8 mouse cellular contexts compared by ENCODE assay signal in the genomic region with DNA sequence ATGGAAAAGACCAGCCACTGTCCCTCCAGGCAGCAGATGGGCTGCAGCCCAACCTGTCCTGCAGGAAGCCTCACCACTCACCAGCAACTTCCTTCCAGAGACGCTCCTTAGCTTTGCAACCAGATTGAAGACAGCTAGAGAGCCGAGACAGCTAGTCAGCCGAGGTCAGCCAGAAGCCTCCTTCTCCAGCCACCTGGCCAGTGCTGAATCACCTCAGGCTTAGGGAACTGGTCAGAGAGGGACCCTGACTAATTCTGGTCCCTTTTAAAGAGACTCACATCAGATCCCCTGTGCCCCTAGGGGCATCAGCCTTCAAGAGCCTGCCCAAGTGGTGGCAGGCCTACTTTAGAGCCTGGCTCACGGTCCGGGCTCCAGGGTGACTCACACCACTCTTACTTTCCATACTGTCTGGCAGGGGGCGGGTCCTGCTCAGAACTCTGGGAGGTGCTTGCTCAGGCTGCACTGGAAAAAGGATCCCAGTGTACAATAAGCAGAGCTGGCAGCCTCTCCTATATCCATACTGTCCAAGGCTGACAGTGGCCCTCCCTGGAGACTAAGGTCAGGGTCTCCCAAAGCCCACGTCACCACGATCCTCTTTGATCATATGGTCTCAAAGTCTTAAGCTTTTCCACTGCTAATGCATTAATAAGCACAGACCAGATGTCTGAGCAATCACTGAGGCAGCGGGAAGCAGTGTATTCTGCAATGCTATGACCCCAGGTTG. TPM values are rescaled to one million over a fixed set of nuclear protein-coding genes. Genes with fewer than 3 reads are reported as not detected.
DNase-seq lines count a peak whose midpoint lies in the region; ATAC-seq and TF ChIP-seq lines count a peak whose summit lies in the region.

No protein-coding gene starts in this region.

- H3K79me2 ChIP-seq in CH12.LX (replicated peaks; ENCODE audit: control insufficient read depth, extremely low read depth, insufficient read depth, poor library complexity, severe bottlenecking) = peaks cover 98% of the 10 kb centered on the region

- peak overlapping the region; percentile 66; the same call in 1 of the 2 replicates for H3K27ac ChIP-seq in hindbrain, embryonic 10.5 days
- no peak overlapping the region for H3K27ac ChIP-seq in hindbrain, postnatal 0 days
- peak overlapping the region; percentile 68 for H3K27ac ChIP-seq in CH12.LX (ENCODE audit: insufficient read depth, low read depth)
- H3K27ac ChIP-seq in bone marrow macrophage, adult 2 months (ENCODE audit: insufficient read depth, low read depth, low read length) = peak overlapping the region; percentile 22
- peak overlapping the region; percentile 57 for H3K27ac ChIP-seq in limb, embryonic 12.5 days
- no peak overlapping the region for H3K27ac ChIP-seq in forebrain, embryonic 15.5 days (replicated peaks)

- in situ Hi-C loops in CH12.LX (cut with MboI; ENCODE audit: low pct_ligation_motif_present, low pct_unique_long_range_greater_than_20kb, low sequenced_read_pairs) = no loop called here

- 0 out of 2 replicates have a peak, but pooled peaks cover 5% of the 10 kb centered on the region for H3K27me3 ChIP-seq in hindbrain, embryonic 10.5 days (ENCODE audit: insufficient read depth, poor library complexity, severe bottlenecking)
- no peaks in the 10 kb centered on the region for H3K27me3 ChIP-seq in hindbrain, postnatal 0 days (ENCODE audit: insufficient read depth, low read length)
- no peaks in the 10 kb centered on the region for H3K27me3 ChIP-seq in CH12.LX (replicated peaks)
- no peaks in the 10 kb centered on the region for H3K27me3 ChIP-seq in limb, embryonic 12.5 days
- H3K27me3 ChIP-seq in forebrain, embryonic 15.5 days = no peaks in the 10 kb centered on the region

- peaks cover 83% of the 10 kb centered on the region for H3K4me1 ChIP-seq in hindbrain, embryonic 10.5 days (replicated peaks)
- peaks cover 10% of the 10 kb centered on the region; the same call in 1 of the 2 replicates for H3K4me1 ChIP-seq in hindbrain, postnatal 0 days (ENCODE audit: insufficient read depth, low read length)
- peaks cover 44 to 83% of the 10 kb centered on the region in 2 experiments for H3K4me1 ChIP-seq in CH12.LX (ENCODE audit: control insufficient read depth in 1 of 2, insufficient read depth in 2 of 2)
- H3K4me1 ChIP-seq in bone marrow macrophage, adult 2 months (ENCODE audit: control insufficient read depth, insufficient read depth, low read length) = peaks cover 72% of the 10 kb centered on the region
- peaks cover 88% of the 10 kb centered on the region for H3K4me1 ChIP-seq in limb, embryonic 12.5 days (replicated peaks)
- peaks cover 38% of the 10 kb centered on the region for H3K4me1 ChIP-seq in forebrain, embryonic 15.5 days

- no peak overlapping the region for H3K4me3 ChIP-seq in hindbrain, embryonic 10.5 days
- H3K4me3 ChIP-seq in hindbrain, postnatal 0 days (ENCODE audit: low read length) = no peak overlapping the region
- H3K4me3 ChIP-seq in CH12.LX (replicated peaks in 1 of 3; ENCODE audit: low read depth in 2 of 3, low read length in 2 of 3, poor library complexity in 1 of 3) = peak overlapping the region in 2 of 3 experiments; percentile 6 to 10
- 0 out of 2 replicates have a peak overlapping the region, but pooled peaks have one; percentile 12 for H3K4me3 ChIP-seq in bone marrow macrophage, adult 2 months (ENCODE audit: insufficient read depth, low read length)
- no peak overlapping the region for H3K4me3 ChIP-seq in limb, embryonic 12.5 days (replicated peaks)
- H3K4me3 ChIP-seq in forebrain, embryonic 15.5 days = no peak overlapping the region

- TF ChIP-seq EP300 in CH12.LX (IDR thresholded peaks at IDR 0.05; ENCODE audit: low read length) = peak; percentile 37; the same call in 1 of the 2 replicates

- no peak for ATAC-seq in hindbrain, postnatal 0 days
- ATAC-seq in limb, embryonic 12.5 days (ENCODE audit: insufficient number of reproducible peaks, insufficient read depth, low FRiP score, low TSS enrichment, low read depth) = no peak
- no peak for ATAC-seq in forebrain, embryonic 15.5 days (replicated peaks)

- no peaks in the 10 kb centered on the region for H3K9me3 ChIP-seq in hindbrain, embryonic 10.5 days
- no peaks in the 10 kb centered on the region for H3K9me3 ChIP-seq in hindbrain, postnatal 0 days (ENCODE audit: low read length)
- no peaks in the 10 kb centered on the region for H3K9me3 ChIP-seq in CH12.LX (replicated peaks; ENCODE audit: low read length)
- no peaks in the 10 kb centered on the region for H3K9me3 ChIP-seq in limb, embryonic 12.5 days
- no peaks in the 10 kb centered on the region for H3K9me3 ChIP-seq in forebrain, embryonic 15.5 days

- peak; percentile 30; the same call in 1 of the 2 replicates for TF ChIP-seq POLR2A in CH12.LX (IDR thresholded peaks at IDR 0.05; ENCODE audit: low read depth, low read length)
- no peak for TF ChIP-seq POLR2A in bone marrow macrophage, adult 2 months (IDR thresholded peaks at IDR 0.05; ENCODE audit: borderline replicate concordance, low read depth, low read length)

- no peak; the same call in 1 of the 2 replicates for TF ChIP-seq RAD21 in CH12.LX (IDR thresholded peaks at IDR 0.05; ENCODE audit: low read depth, low read length)

- H3K36me3 ChIP-seq in hindbrain, embryonic 10.5 days = peaks cover 25% of the 10 kb centered on the region
- H3K36me3 ChIP-seq in hindbrain, postnatal 0 days (ENCODE audit: insufficient read depth, low read length) = no peaks in the 10 kb centered on the region
- H3K36me3 ChIP-seq in CH12.LX (replicated peaks in 1 of 2; ENCODE audit: control insufficient read depth in 1 of 2, insufficient read depth in 1 of 2, low read length in 1 of 2) = peaks cover 10 to 35% of the 10 kb centered on the region in 2 experiments
- H3K36me3 ChIP-seq in limb, embryonic 12.5 days = peaks cover 18% of the 10 kb centered on the region; the same call in 1 of the 2 replicates
- H3K36me3 ChIP-seq in forebrain, embryonic 15.5 days = no peaks in the 10 kb centered on the region

- dilution Hi-C loops in CH12.LX (cut with MboI; ENCODE audit: extremely low pct_ligation_motif_present, extremely low pct_unique_long_range_greater_than_20kb, low sequenced_read_pairs) = no loop called here

- no peak for TF ChIP-seq CTCF in hindbrain, postnatal 0 days (IDR thresholded peaks at IDR 0.05; ENCODE audit: low read depth)
- no peak for TF ChIP-seq CTCF in CH12.LX (conservative IDR thresholded peaks at IDR 0.05 in 1 of 2, IDR thresholded peaks at IDR 0.05 in 1 of 2; ENCODE audit: low read depth in 2 of 2, low read length in 2 of 2)
- no peak for TF ChIP-seq CTCF in bone marrow macrophage, adult 2 months (IDR thresholded peaks at IDR 0.05; ENCODE audit: low read depth, low read length)

- DNase-seq in hindbrain, embryonic 10.5 days (ENCODE audit: low spot score) = no peak
- DNase-seq in hindbrain, postnatal 0 days (ENCODE audit: low spot score) = no peak
- DNase-seq in CH12.LX (ENCODE audit: extremely low read depth) = peak; percentile 69
- DNase-seq in right cerebral cortex, adult 2 months (ENCODE audit: low spot score in 2 of 2) = no peak
- no peak for DNase-seq in spleen, adult 18-20 months

- 60% methylated on average over 9 of the region's 9 CpGs for WGBS in hindbrain, embryonic 10.5 days
- WGBS in hindbrain, postnatal 0 days = 65% methylated on average over 9 of the region's 9 CpGs
- WGBS in limb, embryonic 12.5 days = 27% methylated on average over 9 of the region's 9 CpGs
- WGBS in forebrain, embryonic 15.5 days = 67% methylated on average over 9 of the region's 9 CpGs

- H3K4me2 ChIP-seq in hindbrain, postnatal 0 days (ENCODE audit: low read depth, low read length) = no peak overlapping the region
- H3K4me2 ChIP-seq in CH12.LX (ENCODE audit: insufficient read depth, low read depth, poor library complexity, severe bottlenecking) = peak overlapping the region; percentile 63
- 0 out of 2 replicates have a peak overlapping the region, but pooled peaks have one; percentile 9 for H3K4me2 ChIP-seq in limb, embryonic 12.5 days
- no peak overlapping the region for H3K4me2 ChIP-seq in forebrain, embryonic 15.5 days (replicated peaks)

- no peak overlapping the region for H3K9ac ChIP-seq in hindbrain, postnatal 0 days (replicated peaks; ENCODE audit: low read length)
- peak overlapping the region; percentile 3; the same call in 1 of the 2 replicates for H3K9ac ChIP-seq in CH12.LX (ENCODE audit: insufficient read depth, low read depth)
- no peak overlapping the region; the same call in 1 of the 2 replicates for H3K9ac ChIP-seq in limb, embryonic 12.5 days (replicated peaks)
- H3K9ac ChIP-seq in forebrain, embryonic 15.5 days (replicated peaks) = no peak overlapping the region

TF ChIP-seq in CH12.LX, 34 proteins besides CTCF, POLR2A, EP300 and RAD21 (continues in another document):
- TF ChIP-seq ZKSCAN1 (IDR thresholded peaks at IDR 0.05; ENCODE audit: borderline replicate concordance, low read depth, low read length) (no peak), MEF2A (IDR thresholded peaks at IDR 0.05; ENCODE audit: borderline replicate concordance, low read depth, low read length) (no peak; the same call in 1 of the 2 replicates), JUND (conservative IDR thresholded peaks at IDR 0.05; ENCODE audit: low read depth, low read length) (no peak), SIN3A (IDR thresholded peaks at IDR 0.05; ENCODE audit: low read length) (no peak; the same call in 1 of the 2 replicates), ETS1 (conservative IDR thresholded peaks at IDR 0.05; ENCODE audit: low read depth, low read length) (peak; percentile 73), UBTF (IDR thresholded peaks at IDR 0.05; ENCODE audit: low read depth, low read length) (no peak), GABPA (IDR thresholded peaks at IDR 0.05; ENCODE audit: insufficient replicate concordance, low read depth, low read length) (no peak), IRF4 (IDR thresholded peaks at IDR 0.05; ENCODE audit: low read depth, low read length) (peak; percentile 71), JUN (IDR thresholded peaks at IDR 0.05; ENCODE audit: insufficient read depth, low read depth, low read length) (no peak), SMC3 (IDR thresholded peaks at IDR 0.05; ENCODE audit: low read depth, low read length) (no peak; the same call in 1 of the 2 replicates), RCOR1 (conservative IDR thresholded peaks at IDR 0.05; ENCODE audit: low read depth, low read length) (no peak; the same call in 1 of the 2 replicates), USF1 (IDR thresholded peaks at IDR 0.05; ENCODE audit: low read depth, low read length) (no peak)

RNA-seq across cellular contexts. Expression of a gene that starts 5.9 kb away (rescaled TPM):
- 32.7 and 38.4 TPM in 2 replicates for polyA plus RNA-seq in hindbrain, embryonic 10.5 days (2016; fragmentation: Nextera tagmentation; extraction: Ambion mirVana)
- total RNA-seq in hindbrain, postnatal 0 days (2014; rRNA removed) = 29.4 and 33.6 TPM in 2 replicates
- polyA plus RNA-seq in hindbrain, postnatal 0 days (2015; fragmentation: Nextera tagmentation; extraction: Ambion mirVana) = 8.4 and 9.1 TPM in 2 replicates
- 128 and 146 TPM in 2 replicates for total RNA-seq in CH12.LX (2012; rRNA removed)
- 43.8 and 46.4 TPM in 2 replicates for total RNA-seq in CH12.LX (2014; rRNA removed)
- polyA plus RNA-seq in CH12.LX (2012; ENCODE audit: insufficient read length, low read depth) = 165 and 178 TPM in 2 replicates
- polyA plus RNA-seq in bone marrow macrophage, adult 2 months (2012; ENCODE audit: insufficient read depth, insufficient read length, missing spikeins) = 170 and 194 TPM in 2 replicates
- 40.0 and 43.1 TPM in 2 replicates for polyA plus RNA-seq in limb, embryonic 12.5 days (2016; fragmentation: Nextera tagmentation; extraction: Ambion mirVana)
- 12.3 and 12.4 TPM in 2 replicates for polyA plus RNA-seq in forebrain, embryonic 15.5 days (2015; fragmentation: Nextera tagmentation; extraction: Ambion mirVana)

Comparison
In these comparisons a context has a peak if more than half of its experiments do, and no peak if none do; other contexts are left out.
1. H3K27ac ChIP-seq: peak in hindbrain, embryonic 10.5 days (single experiment), CH12.LX (single experiment), bone marrow macrophage, adult 2 months (single experiment) and limb, embryonic 12.5 days (single experiment); none in hindbrain, postnatal 0 days (single experiment) and forebrain, embryonic 15.5 days (single experiment).
2. H3K4me3 ChIP-seq: peak in CH12.LX (2 of 3) and bone marrow macrophage, adult 2 months (single experiment); none in hindbrain, embryonic 10.5 days (single experiment), hindbrain, postnatal 0 days (single experiment), limb, embryonic 12.5 days (single experiment) and forebrain, embryonic 15.5 days (single experiment).
3. H3K4me2 ChIP-seq: peak in CH12.LX (single experiment) and limb, embryonic 12.5 days (single experiment); none in hindbrain, postnatal 0 days (single experiment) and forebrain, embryonic 15.5 days (single experiment).